Mouse (Mus musculus): ENCODE results near the gene Cdc34.

Cdc34 gene

GRCm38 (mm10) chr10:79671396-79672087, 10.5 kb upstream of the Cdc34 start:
- no peak for DNase-seq (ENCODE audit: low spot score)

- DNase-seq (ENCODE audit: low spot score), result no peak
These were observed 9.9 kb upstream of the Cdc34 start for GRCm38 (mm10) chr10:79672088-79672455.

- DNase-seq (ENCODE audit: low spot score), result no peak
These were observed 8.9 kb upstream of the Cdc34 start for GRCm38 (mm10) chr10:79673054-79673453.

GRCm38 (mm10) chr10:79675346-79676035, 6.5 kb upstream of the Cdc34 start:
- no peak for DNase-seq (ENCODE audit: low spot score)

- DNase-seq (ENCODE audit: low spot score), result no peak
These were observed 1.1 kb upstream of the Cdc34 start for GRCm38 (mm10) chr10:79680606-79681495.

GRCm38 (mm10) chr10:79682551-79682915, 538 bp downstream of the Cdc34 start:
- DNase-seq (ENCODE audit: low spot score), result no peak

- DNase-seq (ENCODE audit: low spot score), result peak; percentile 82
These were observed 1.1 kb downstream of the Cdc34 start for GRCm38 (mm10) chr10:79682916-79683582.

GRCm38 (mm10) chr10:79683726-79684640, 2.0 kb downstream of the Cdc34 start:
- peak; percentile 57 for DNase-seq (ENCODE audit: low spot score)

GRCm38 (mm10) chr10:79684770-79685600, 3.0 kb downstream of the Cdc34 start:
- DNase-seq (ENCODE audit: low spot score), result no peak

- no peak for DNase-seq (ENCODE audit: low spot score)
These were observed 4.2 kb downstream of the Cdc34 start for GRCm38 (mm10) chr10:79686219-79686618.

- no peak for DNase-seq (ENCODE audit: low spot score)
These were observed 4.7 kb downstream of the Cdc34 start for GRCm38 (mm10) chr10:79686691-79687090.

- DNase-seq (ENCODE audit: low spot score), result no peak
These were observed 5.5 kb downstream of the Cdc34 start for GRCm38 (mm10) chr10:79687513-79687912.

GRCm38 (mm10) chr10:79688720-79689119, 6.7 kb downstream of the Cdc34 start, which contains the start of gene Gzmm:
Gzmm (plus strand) TSS chr10:79689020.
- DNase-seq (ENCODE audit: low spot score), result no peak

- no peak for DNase-seq (ENCODE audit: low spot score)
These were observed 7.2 kb downstream of the Cdc34 start for GRCm38 (mm10) chr10:79689178-79689577.

GRCm38 (mm10) chr10:79691986-79692548, 10.1 kb downstream of the Cdc34 start:
- no peak for DNase-seq (ENCODE audit: low spot score)

GRCm38 (mm10) chr10:79693580-79694378, 11.8 kb downstream of the Cdc34 start:
- no peak for DNase-seq (ENCODE audit: low spot score)

GRCm38 (mm10) chr10:79694379-79694655, 12.3 kb downstream of the Cdc34 start:
- no peak for DNase-seq (ENCODE audit: low spot score)

GRCm38 (mm10) chr10:79695231-79696128, 13.5 kb downstream of the Cdc34 start:
- peak; percentile 55 for DNase-seq (ENCODE audit: low spot score)

Measured in yolk sac, embryonic 10.5 days (tissue).